ENCODE assay signal across 10 mouse cellular contexts in the genomic region with DNA sequence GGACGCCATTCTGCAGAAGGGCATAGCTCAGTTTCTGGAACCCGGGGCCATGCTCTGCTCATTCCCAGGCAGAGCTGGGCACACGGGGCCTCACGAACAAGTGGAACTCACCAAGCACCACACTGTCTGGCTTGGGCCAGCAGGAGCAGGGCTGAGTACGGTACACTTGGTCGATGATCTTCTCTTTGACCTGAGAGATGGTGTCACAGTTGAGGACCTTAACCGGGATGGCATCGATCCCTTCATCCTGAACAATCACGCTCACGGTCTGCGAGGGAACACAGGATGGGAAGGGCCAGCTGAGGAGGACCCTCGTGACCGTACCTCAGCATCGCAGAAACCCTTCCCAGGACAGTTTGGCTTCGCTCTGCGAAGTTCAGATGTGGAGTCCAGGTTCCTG.
"Had no signal": no experiment of that assay in that cellular context is flagged by ENCODE, and none has a peak within 500 bp of the region (broad histone marks: within the 10 kb centered on the region; RNA-seq: fewer than 3 reads in every experiment).

No protein-coding gene starts in this region.

- H3K4me2 ChIP-seq: limb, embryonic 12.5 days; limb, embryonic 15.5 days; liver, embryonic 15.5 days; lung, embryonic 15.5 days; midbrain, embryonic 12.5 days; neural tube, embryonic 12.5 days; neural tube, embryonic 15.5 days had no signal

- H3K9ac ChIP-seq: limb, embryonic 12.5 days; limb, embryonic 15.5 days; liver, embryonic 15.5 days; lung, embryonic 15.5 days; midbrain, embryonic 12.5 days; neural tube, embryonic 12.5 days; neural tube, embryonic 15.5 days had no signal

- H3K4me1 ChIP-seq: limb, embryonic 12.5 days; limb, embryonic 15.5 days; liver, embryonic 15.5 days; midbrain, embryonic 12.5 days; neural tube, embryonic 12.5 days; neural tube, embryonic 15.5 days had no signal

- H3K27me3 ChIP-seq: limb, embryonic 12.5 days; limb, embryonic 15.5 days; liver, embryonic 15.5 days; lung, embryonic 15.5 days; midbrain, embryonic 12.5 days; neural tube, embryonic 12.5 days; neural tube, embryonic 15.5 days had no signal

- H3K9me3 ChIP-seq: limb, embryonic 12.5 days; limb, embryonic 15.5 days; liver, embryonic 15.5 days; lung, embryonic 15.5 days; megakaryocyte, embryonic 14.5 days; midbrain, embryonic 12.5 days; neural tube, embryonic 12.5 days; neural tube, embryonic 15.5 days had no signal

- H3K27ac ChIP-seq: limb, embryonic 12.5 days; limb, embryonic 15.5 days; liver, embryonic 15.5 days; lung, embryonic 15.5 days; midbrain, embryonic 12.5 days; neural tube, embryonic 12.5 days; neural tube, embryonic 15.5 days; stomach, postnatal 0 days had no signal

- DNase-seq: right cerebral cortex, adult 18-20 months had no signal

- H3K4me3 ChIP-seq: limb, embryonic 12.5 days; limb, embryonic 15.5 days; liver, embryonic 15.5 days; lung, embryonic 15.5 days; midbrain, embryonic 12.5 days; neural tube, embryonic 12.5 days; neural tube, embryonic 15.5 days had no signal
